Mouse (Mus musculus) forebrain, embryonic 10.5 days (tissue): ENCODE results near the gene Cry2. TPM values are rescaled to one million over a fixed set of nuclear protein-coding genes. Genes with fewer than 3 reads are reported as not detected.

Experiments used
- DNase-seq: peaks from one replicate; pipeline ENCODE4 v3.0.0-alpha.2; 2017; ENCODE audit warnings: low spot score; ENCODE audit errors: extremely low spot score
- H3K27ac ChIP-seq: fragments of 300-500 bp; sonication (generic); 2 replicates; pipeline ENCODE4 v1.5.1; 2016; ENCODE audit warnings: mild to moderate bottlenecking
- H3K27me3 ChIP-seq: fragments of 300-500 bp; sonication (generic); 2 replicates; pipeline ENCODE4 v1.6.1; 2016; ENCODE audit warnings: mild to moderate bottlenecking; ENCODE audit not compliant: poor library complexity, severe bottlenecking
- H3K36me3 ChIP-seq: fragments of 300-500 bp; sonication (generic); replicated peaks from 2 replicates; pipeline ENCODE4 v1.6.1; 2016; ENCODE audit warnings: mild to moderate bottlenecking, moderate library complexity
- H3K4me1 ChIP-seq: fragments of 300-500 bp; sonication (generic); 2 replicates; pipeline ENCODE4 v1.6.1; 2016
- H3K4me3 ChIP-seq: fragments of 300-500 bp; sonication (generic); 2 replicates; pipeline ENCODE4 v1.5.1; 2016; ENCODE audit warnings: mild to moderate bottlenecking, moderate library complexity
- H3K9me3 ChIP-seq: fragments of 300-500 bp; sonication (generic); 2 replicates; pipeline ENCODE4 v1.6.1; 2016; ENCODE audit warnings: mild to moderate bottlenecking, moderate library complexity
- WGBS: fragments of 180-500 bp; shearing (Covaris S2); methylation state at CpG from one replicate; pipeline ENCODE4 v1.1.7; 2016; 5-methylcytosine and 5-hydroxymethylcytosine counted together
- polyA plus RNA-seq: library from polyadenylated mRNA; unstranded; fragments of >200 nt; fragmentation: Nextera tagmentation; extraction: Ambion mirVana; gene quantifications from 2 replicates; pipeline ENCODE4 v1.2.1, GENCODE M21; 2016

Cry2 gene
- polyA plus RNA-seq, 1 experiment from 2014 or later = 27.3 TPM

- Histone ChIP-seq H3K4me3 (no peak overlapping the region), H3K9me3 (no peaks in the 10 kb centered on the region), H3K27me3 (no peaks in the 10 kb centered on the region), H3K4me1 (peaks cover 59% of the 10 kb centered on the region), H3K27ac (peak overlapping the region; percentile 78), H3K36me3 (peaks cover 64% of the 10 kb centered on the region)
- no peak for DNase-seq
- 87% methylated on average over 4 of the region's 4 CpGs for WGBS
These were observed 8.5 kb downstream of the Cry2 start for GRCm38 (mm10) chr2:92425366-92425765.

- no peak overlapping the region; the same call in 1 of the 2 replicates for H3K4me3 ChIP-seq
- no peaks in the 10 kb centered on the region for H3K9me3 ChIP-seq
- DNase-seq = no peak
- H3K27me3 ChIP-seq = no peaks in the 10 kb centered on the region
- H3K36me3 ChIP-seq = peaks cover 68% of the 10 kb centered on the region
- peak overlapping the region; percentile 78 for H3K27ac ChIP-seq
- H3K4me1 ChIP-seq = peaks cover 56% of the 10 kb centered on the region
- 69% methylated on average over 9 of the region's 9 CpGs for WGBS
These were observed 9.2 kb downstream of the Cry2 start for GRCm38 (mm10) chr2:92424462-92425308.

DNA sequence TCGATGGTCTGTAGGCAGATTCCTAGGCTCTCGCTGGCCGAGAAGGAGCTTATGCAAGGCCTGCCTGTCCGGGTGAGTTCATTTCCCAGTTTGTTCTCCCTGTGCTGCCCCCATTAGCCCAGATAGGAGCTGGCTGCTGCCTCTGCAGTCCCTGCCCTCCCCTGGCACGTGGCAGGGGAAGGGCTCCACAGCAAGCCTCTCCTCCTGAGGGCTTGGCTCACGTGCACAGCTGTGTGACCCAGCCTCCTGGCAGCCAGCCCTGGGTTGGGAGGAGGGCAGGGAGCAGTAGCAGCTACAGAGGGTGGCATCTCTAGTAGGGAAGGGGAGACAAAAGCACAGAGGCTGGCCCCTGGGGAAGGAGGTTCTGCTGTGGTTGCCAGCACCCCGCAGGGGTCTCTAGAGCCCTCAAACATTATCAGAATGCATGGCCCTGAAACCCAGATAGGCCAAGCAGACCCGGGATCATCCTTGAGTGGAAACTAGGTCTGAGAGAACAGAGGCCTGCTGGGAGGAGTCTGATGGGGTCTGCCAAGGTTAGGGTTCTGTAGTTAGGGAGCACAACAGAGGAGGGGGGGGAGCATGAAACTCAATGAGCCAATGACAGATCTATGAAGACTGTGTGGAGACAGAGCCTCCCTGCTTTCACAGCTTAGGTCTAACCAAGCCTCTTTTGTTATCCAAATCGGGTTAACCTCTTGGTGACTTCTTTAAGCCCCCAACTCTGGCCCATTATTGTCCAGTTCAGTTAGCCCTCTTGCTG lies 10.0 kb downstream of the Cry2 start:
- Histone ChIP-seq H3K27me3 (no peaks in the 10 kb centered on the region), H3K4me1 (peaks cover 49% of the 10 kb centered on the region), H3K27ac (peak overlapping the region; percentile 78), H3K9me3 (no peaks in the 10 kb centered on the region), H3K4me3 (no peak overlapping the region), H3K36me3 (peaks cover 72% of the 10 kb centered on the region)
- DNase-seq = no peak
- 85% methylated on average over 9 of the region's 9 CpGs for WGBS

DNA sequence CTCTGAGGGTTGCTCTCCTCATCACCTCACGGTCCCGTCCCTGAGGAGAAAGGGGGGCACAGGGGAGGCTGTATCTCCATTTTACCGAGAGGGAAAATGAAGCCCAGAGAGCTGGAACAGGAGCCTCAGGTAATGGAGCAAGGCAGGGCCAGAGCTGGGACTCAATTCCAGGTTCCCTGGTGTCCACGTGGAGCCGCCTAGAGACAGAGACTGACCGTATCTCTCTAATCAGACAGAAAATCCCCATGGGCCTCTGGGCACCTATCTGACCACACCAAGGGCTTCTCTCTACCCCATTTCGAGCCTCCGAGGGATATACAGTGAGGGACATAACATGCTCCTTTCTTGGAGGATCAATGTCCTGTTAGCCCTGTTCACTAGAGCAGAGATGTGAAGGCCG lies 10.7 kb downstream of the Cry2 start:
- 93% methylated on average over 9 of the region's 9 CpGs for WGBS
- no peak for DNase-seq
- no peaks in the 10 kb centered on the region for H3K27me3 ChIP-seq
- no peak overlapping the region for H3K4me3 ChIP-seq
- peak overlapping the region; percentile 78 for H3K27ac ChIP-seq
- peaks cover 42% of the 10 kb centered on the region for H3K4me1 ChIP-seq
- H3K36me3 ChIP-seq = peaks cover 79% of the 10 kb centered on the region
- no peaks in the 10 kb centered on the region for H3K9me3 ChIP-seq

DNA sequence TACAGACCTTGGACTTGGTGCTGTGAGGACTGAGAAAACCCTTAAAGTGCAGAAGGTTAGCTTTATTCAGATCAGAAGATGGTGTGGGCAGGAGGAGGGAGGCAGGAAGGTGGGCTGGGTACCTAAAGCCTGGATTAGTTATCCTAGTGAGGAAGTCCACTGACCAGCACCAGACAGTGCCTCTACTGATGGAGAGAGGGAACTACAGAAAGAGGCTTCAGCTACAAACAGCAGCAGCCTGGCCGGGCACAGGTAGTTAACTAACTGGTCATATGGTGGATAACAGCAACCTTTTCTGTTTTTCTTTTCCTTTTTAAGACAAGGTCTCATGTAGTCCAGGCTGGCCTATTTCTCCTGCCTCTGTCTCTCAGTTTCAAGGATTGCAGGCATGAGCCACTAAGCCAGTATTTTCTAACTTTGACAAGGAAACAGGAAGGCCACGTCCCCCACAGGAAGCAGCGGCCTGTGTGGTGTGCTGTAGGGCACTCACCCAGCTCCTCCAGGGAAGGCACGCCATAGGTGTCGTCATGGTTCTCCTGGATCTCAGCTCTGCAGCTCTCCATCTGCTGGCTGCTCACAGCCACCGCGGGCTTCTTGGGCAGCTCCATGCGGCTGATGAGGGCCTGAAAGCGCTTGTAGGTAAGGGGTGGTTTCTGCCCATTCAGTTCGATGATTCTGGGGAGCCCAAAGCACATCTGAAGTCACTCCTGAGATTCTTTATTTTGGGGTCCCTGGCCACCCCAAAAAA lies 11.3 kb downstream of the Cry2 start:
- WGBS = 84% methylated on average over 10 of the region's 10 CpGs
- peaks cover 85% of the 10 kb centered on the region for H3K36me3 ChIP-seq
- H3K27ac ChIP-seq = no peak overlapping the region
- H3K4me3 ChIP-seq = no peak overlapping the region
- H3K4me1 ChIP-seq = peaks cover 36% of the 10 kb centered on the region
- H3K9me3 ChIP-seq = no peaks in the 10 kb centered on the region
- DNase-seq = no peak
- H3K27me3 ChIP-seq = no peaks in the 10 kb centered on the region

GRCm38 (mm10) chr2:92421723-92422387 lies 12.0 kb downstream of the Cry2 start:
- peaks cover 92% of the 10 kb centered on the region for H3K36me3 ChIP-seq
- H3K27me3 ChIP-seq = no peaks in the 10 kb centered on the region
- H3K27ac ChIP-seq = no peak overlapping the region
- no peaks in the 10 kb centered on the region for H3K9me3 ChIP-seq
- no peak overlapping the region for H3K4me3 ChIP-seq
- WGBS = 92% methylated on average over 7 of the region's 7 CpGs
- no peak for DNase-seq
- H3K4me1 ChIP-seq = peaks cover 35% of the 10 kb centered on the region

GRCm38 (mm10) chr2:92411705-92412104 lies 22.1 kb downstream of the Cry2 start:
- no peaks in the 10 kb centered on the region for H3K4me1 ChIP-seq
- no peaks in the 10 kb centered on the region for H3K9me3 ChIP-seq
- H3K27me3 ChIP-seq = no peaks in the 10 kb centered on the region
- H3K27ac ChIP-seq = no peak overlapping the region
- peaks cover 100% of the 10 kb centered on the region for H3K36me3 ChIP-seq
- H3K4me3 ChIP-seq = no peak overlapping the region
- 92% methylated on average over 10 of the region's 10 CpGs for WGBS
- DNase-seq = no peak

- no peak for DNase-seq
- H3K27me3 ChIP-seq = no peaks in the 10 kb centered on the region
- H3K27ac ChIP-seq = no peak overlapping the region
- WGBS = 92% methylated on average over 18 of the region's 18 CpGs
- peaks cover 100% of the 10 kb centered on the region for H3K36me3 ChIP-seq
- H3K4me3 ChIP-seq = no peak overlapping the region
- H3K9me3 ChIP-seq = no peaks in the 10 kb centered on the region
- H3K4me1 ChIP-seq = peaks cover 5% of the 10 kb centered on the region; the same call in 1 of the 2 replicates
These were observed 25.4 kb downstream of the Cry2 start for GRCm38 (mm10) chr2:92408309-92409045.

GRCm38 (mm10) chr2:92405687-92406086 lies 28.2 kb downstream of the Cry2 start:
- no peak for DNase-seq
- WGBS = 97% methylated on average over 7 of the region's 7 CpGs
- Histone ChIP-seq H3K4me1 (peaks cover 19% of the 10 kb centered on the region), H3K4me3 (no peak overlapping the region), H3K9me3 (no peaks in the 10 kb centered on the region), H3K27ac (no peak overlapping the region), H3K36me3 (peaks cover 77% of the 10 kb centered on the region), H3K27me3 (peaks cover 8% of the 10 kb centered on the region; the same call in 1 of the 2 replicates)

DNA sequence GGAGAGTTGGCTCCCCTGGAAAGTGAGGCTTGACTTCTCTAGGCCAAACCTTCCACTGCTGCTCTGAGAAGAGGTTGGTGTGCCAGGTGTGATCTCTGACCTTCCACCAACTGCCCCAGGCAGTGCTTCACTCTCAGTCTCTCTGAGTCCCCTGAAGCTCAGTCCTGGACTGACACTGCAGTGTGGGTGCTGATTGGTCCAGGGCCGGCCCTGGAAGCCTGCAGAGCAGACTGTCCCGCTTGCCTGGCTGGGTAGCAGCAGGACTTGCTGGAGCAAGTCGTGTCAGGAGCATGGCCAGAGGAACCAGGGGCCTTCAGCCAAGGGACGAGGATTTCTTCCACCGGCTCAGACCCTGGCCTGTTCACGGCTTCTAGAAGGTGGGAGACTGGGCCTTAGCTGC lies 29.1 kb downstream of the Cry2 start:
- Histone ChIP-seq H3K36me3 (peaks cover 68% of the 10 kb centered on the region), H3K4me1 (peaks cover 28% of the 10 kb centered on the region), H3K4me3 (no peak overlapping the region), H3K27ac (no peak overlapping the region), H3K9me3 (no peaks in the 10 kb centered on the region), H3K27me3 (peaks cover 17% of the 10 kb centered on the region)
- WGBS = 84% methylated on average over 6 of the region's 6 CpGs
- no peak for DNase-seq

GRCm38 (mm10) chr2:92403776-92404319 lies 30.0 kb downstream of the Cry2 start:
- peaks cover 37% of the 10 kb centered on the region for H3K4me1 ChIP-seq

More at GRCm38 (mm10) chr2:92403776-92404319, 30.0 kb downstream of the Cry2 start:
- Histone ChIP-seq H3K27ac (no peak overlapping the region), H3K9me3 (no peaks in the 10 kb centered on the region), H3K36me3 (peaks cover 59% of the 10 kb centered on the region), H3K4me3 (no peak overlapping the region), H3K27me3 (peaks cover 21% of the 10 kb centered on the region)
- DNase-seq = no peak
- 90% methylated on average over 5 of the region's 5 CpGs for WGBS
